Mouse (Mus musculus): ENCODE results near the gene Pik3c2b.

Pik3c2b gene

GRCm38 (mm10) chr1:133073327-133073856, 27.9 kb downstream of the Pik3c2b start:
- peak; percentile 46 for DNase-seq

GRCm38 (mm10) chr1:133074541-133074940, 29.1 kb downstream of the Pik3c2b start:
- DNase-seq, result no peak

GRCm38 (mm10) chr1:133075651-133076400, 30.4 kb downstream of the Pik3c2b start:
- DNase-seq, result no peak

GRCm38 (mm10) chr1:133076681-133077514, 31.4 kb downstream of the Pik3c2b start:
- DNase-seq, result peak; percentile 62

GRCm38 (mm10) chr1:133077606-133078337, 32.3 kb downstream of the Pik3c2b start:
- no peak for DNase-seq

GRCm38 (mm10) chr1:133078338-133078727, 32.9 kb downstream of the Pik3c2b start:
- no peak for DNase-seq

GRCm38 (mm10) chr1:133079509-133079908, 34.0 kb downstream of the Pik3c2b start:
- no peak for DNase-seq

GRCm38 (mm10) chr1:133080079-133080561, 34.7 kb downstream of the Pik3c2b start:
- no peak for DNase-seq

GRCm38 (mm10) chr1:133080717-133081116, 35.2 kb downstream of the Pik3c2b start:
- DNase-seq, result no peak

- no peak for DNase-seq
Measured at GRCm38 (mm10) chr1:133083003-133083546, 37.6 kb downstream of the Pik3c2b start.

- peak; percentile 66 for DNase-seq
Measured at GRCm38 (mm10) chr1:133083942-133084625, 38.6 kb downstream of the Pik3c2b start.

- no peak for DNase-seq
Measured at GRCm38 (mm10) chr1:133084708-133085416, 39.4 kb downstream of the Pik3c2b start.

- no peak for DNase-seq
Measured at GRCm38 (mm10) chr1:133085417-133085742, 39.9 kb downstream of the Pik3c2b start.

- no peak for DNase-seq
Measured at GRCm38 (mm10) chr1:133086804-133087203, 41.3 kb downstream of the Pik3c2b start.

- peak; percentile 83 for DNase-seq
Measured at GRCm38 (mm10) chr1:133087206-133087905, 41.9 kb downstream of the Pik3c2b start.

GRCm38 (mm10) chr1:133088196-133088595, 42.7 kb downstream of the Pik3c2b start:
- DNase-seq, result no peak

- no peak for DNase-seq
Measured at GRCm38 (mm10) chr1:133089415-133089814, 43.9 kb downstream of the Pik3c2b start.

GRCm38 (mm10) chr1:133090641-133091040, 45.2 kb downstream of the Pik3c2b start:
- DNase-seq, result peak; percentile 63

GRCm38 (mm10) chr1:133091483-133091882, 46.0 kb downstream of the Pik3c2b start:
- peak; percentile 64 for DNase-seq

GRCm38 (mm10) chr1:133093719-133094118, 48.3 kb downstream of the Pik3c2b start:
- no peak for DNase-seq

All from lung, postnatal 14 days (tissue).